Mouse (Mus musculus) naive thymus-derived CD4-positive, alpha-beta T cell, adult 2 months (primary cell): ENCODE measurements around the gene Rbm20.

Experiments
- DNase-seq: peaks from one replicate; pipeline ENCODE4 v3.0.0-alpha.2; 2011; ENCODE audit warnings: low read depth

Rbm20 gene

DNA sequence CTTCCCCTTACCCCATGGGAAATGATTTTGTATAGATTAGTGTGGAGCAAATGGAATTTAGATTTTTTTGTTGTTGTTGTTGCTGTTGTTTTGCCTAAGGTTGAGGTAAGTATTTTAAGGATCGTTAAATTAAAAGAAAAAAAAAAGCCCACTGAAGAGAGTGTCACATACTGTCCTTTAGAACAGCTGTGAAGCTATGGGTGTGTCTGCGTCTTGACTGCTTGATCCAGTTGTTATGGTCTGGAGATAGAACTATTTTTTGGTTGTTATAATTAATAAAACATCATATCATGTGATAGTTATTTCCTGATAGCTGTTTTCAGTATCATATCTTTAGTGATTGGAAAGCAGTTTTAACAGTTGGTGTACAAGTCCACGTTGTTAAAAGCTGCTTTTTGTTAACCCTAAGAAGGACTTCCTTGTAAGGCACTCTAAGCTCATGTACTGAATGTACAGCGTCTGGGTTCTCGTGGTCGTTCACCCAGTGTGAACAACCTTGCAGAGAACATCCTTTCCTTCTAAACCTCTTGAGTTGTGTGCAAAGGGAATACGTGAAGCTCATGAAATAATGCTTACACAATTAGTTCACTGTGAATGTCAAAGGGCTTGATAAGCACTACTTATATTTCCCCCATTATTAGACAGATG is 227.9 kb downstream of the Rbm20 start:
- DNase-seq, result peak; percentile 57

DNA sequence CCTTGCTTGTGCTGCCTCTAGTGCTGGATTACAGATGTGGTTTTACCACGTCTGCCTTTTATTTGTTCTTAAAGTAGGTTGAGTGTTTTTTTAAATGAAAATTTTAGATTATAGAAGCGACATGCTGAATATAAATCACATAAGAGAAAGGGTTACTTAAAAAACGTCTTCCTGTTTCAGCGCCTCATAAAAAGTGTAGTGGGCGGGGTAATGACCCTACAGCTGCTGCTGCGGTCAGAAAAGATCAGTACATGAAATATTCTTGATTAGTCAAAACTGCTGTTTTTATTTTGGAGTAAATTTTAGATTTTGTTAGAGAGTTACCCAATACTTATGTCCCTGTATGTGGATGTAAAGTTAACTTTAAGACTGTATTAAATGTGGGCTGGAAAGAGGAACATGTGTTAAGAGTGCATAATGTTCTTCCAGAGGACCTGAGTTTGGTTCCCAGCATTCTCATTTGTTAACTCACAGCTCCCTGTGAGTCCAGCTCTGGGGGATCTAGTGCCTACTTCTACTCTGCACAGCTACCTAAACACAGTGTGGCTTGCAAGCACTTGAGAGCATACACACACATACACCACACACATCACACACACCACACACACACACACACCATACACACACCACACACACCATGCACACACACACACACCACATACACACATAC is 229.1 kb downstream of the Rbm20 start:
- DNase-seq, result peak; percentile 65

- DNase-seq, result peak; percentile 39
Observed at GRCm38 (mm10) chr19:53906703-53907070, 229.6 kb downstream of the Rbm20 start.

DNA sequence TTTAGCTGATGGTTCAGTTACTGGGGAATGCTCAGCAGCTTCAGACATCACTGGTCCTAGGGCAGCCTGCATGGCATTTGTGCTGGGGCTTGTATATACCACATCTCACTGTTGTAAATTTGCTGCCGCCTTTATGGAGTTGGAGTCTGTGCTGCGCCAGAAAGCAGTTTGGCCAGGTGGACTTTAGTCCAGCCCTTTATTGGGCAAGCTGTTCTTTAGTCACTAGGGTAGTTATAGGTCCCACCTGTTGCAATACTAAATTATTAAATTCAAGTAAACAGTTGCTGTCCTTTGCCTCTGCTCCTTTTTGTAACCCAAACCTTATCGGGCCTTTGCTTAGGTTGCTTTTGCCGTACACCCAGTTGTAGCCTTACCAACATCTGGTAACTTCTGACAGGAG is 237.8 kb downstream of the Rbm20 start:
- no peak for DNase-seq
